Mouse (Mus musculus) liver, embryonic 14.5 days (tissue): ENCODE data around the gene Gm43638. TPM values are rescaled to one million over a fixed set of nuclear protein-coding genes. Genes with fewer than 3 reads are reported as not detected.
"Not testable (repeated sequence)": the region's sequence is repeated elsewhere in the genome, so short reads cannot be mapped to it uniquely, and the experiment has no call there.

Experiments
- ATAC-seq: fragments of 200-750 bp; cut with Nextera tagmentation; 2 replicates; pipeline ENCODE4 v1.8.0; 2017; ENCODE audit warnings: moderate number of reproducible peaks, mild to moderate bottlenecking, moderate library complexity; ENCODE audit not compliant: insufficient read depth
- DNase-seq, 3 experiments: peaks; one replicate each; pipeline ENCODE4 v3.0.0-alpha.2; 2012 to 2013; ENCODE audit warnings: low read depth in 3 of 3, low spot score in 3 of 3
- H3K27ac ChIP-seq: fragments of 300-500 bp; sonication (generic); 2 replicates; pipeline ENCODE4 v1.5.1; 2014; ENCODE audit warnings: moderate library complexity, mild to moderate bottlenecking, control low read depth, inconsistent platforms
- H3K27me3 ChIP-seq: fragments of 300-500 bp; sonication (generic); 2 replicates; pipeline ENCODE4 v1.6.1; 2014; ENCODE audit warnings: mild to moderate bottlenecking, low read length, moderate library complexity; ENCODE audit not compliant: control insufficient read depth, insufficient read depth
- H3K36me3 ChIP-seq: fragments of 300-500 bp; sonication (generic); replicated peaks from 2 replicates; pipeline ENCODE4 v1.6.1; 2014; ENCODE audit warnings: low read depth; ENCODE audit not compliant: control insufficient read depth, insufficient read depth
- H3K4me1 ChIP-seq, 2 experiments: fragments of 200-500 bp in 1 of 2; fragments of 300-500 bp in 1 of 2; sonication (generic) in 1 of 2; replicated peaks; 2 replicates each; pipeline ENCODE4 v1.6.1; 2012 to 2014; ENCODE audit warnings: antibody characterized with exemption in 1 of 2, inconsistent platforms in 1 of 2, low read length in 1 of 2; ENCODE audit not compliant: control insufficient read depth in 2 of 2, insufficient read depth in 2 of 2
- H3K4me2 ChIP-seq: fragments of 300-500 bp; sonication (generic); 2 replicates; pipeline ENCODE4 v1.6.1; 2014; ENCODE audit warnings: low read depth, mild to moderate bottlenecking, control low read depth, moderate library complexity
- H3K4me3 ChIP-seq, 2 experiments: fragments of 200-500 bp in 1 of 2; fragments of 300-500 bp in 1 of 2; sonication (generic) in 1 of 2; 2 replicates each; pipeline ENCODE4 v1.5.1; 2012 to 2014; ENCODE audit warnings: low read depth in 2 of 2, low read length in 2 of 2, mild to moderate bottlenecking in 2 of 2, control low read depth in 1 of 2, inconsistent platforms in 1 of 2, moderate library complexity in 1 of 2; ENCODE audit not compliant: insufficient read depth in 1 of 2
- H3K9ac ChIP-seq: fragments of 300-500 bp; sonication (generic); replicated peaks from 2 replicates; pipeline ENCODE4 v1.6.1; 2014; ENCODE audit warnings: mild to moderate bottlenecking, control low read depth, moderate library complexity
- H3K9me3 ChIP-seq: fragments of 300-500 bp; sonication (generic); 2 replicates; pipeline ENCODE4 v1.6.1; 2016; ENCODE audit warnings: low read length, mixed read lengths; ENCODE audit not compliant: control insufficient read depth
- CTCF ChIP-seq: IDR thresholded peaks from 2 replicates; pipeline ENCODE4 v1.5.1; 2016; ENCODE audit warnings: antibody characterized with exemption, low read depth, control low read depth
- EP300 ChIP-seq: IDR thresholded peaks from 2 replicates; pipeline ENCODE4 v1.6.1; 2016; ENCODE audit warnings: antibody characterized with exemption, low read depth
- WGBS: fragments of 180-500 bp; shearing (Covaris S2); extraction: QIAGEN DNeasy Blood & Tissue Kit; methylation state at CpG from one replicate; pipeline ENCODE4 v1.1.7; 2014; ENCODE audit not compliant: insufficient replicate concordance; 5-methylcytosine and 5-hydroxymethylcytosine counted together
- polyA plus RNA-seq, 2 experiments: library from polyadenylated mRNA; depleted of rRNA in 1 of 2; stranded (reverse) in 1 of 2; unstranded in 1 of 2; fragments of >200 nt; fragmentation: Nextera tagmentation in 1 of 2; extraction: Ambion mirVana in 1 of 2; gene quantifications; 2 replicates each; pipeline versions ENCODE4 v1.2.1 to v1.2.3; 2012 to 2014

The Gm43638 gene
- polyA plus RNA-seq, 2 experiments: not detected

GRCm38 (mm10) chr5:87457701-87458100, 28.9 kb downstream of the Gm43638 start:
- H3K27ac ChIP-seq: no peak overlapping the region
- H3K36me3 ChIP-seq: no peaks in the 10 kb centered on the region
- H3K9me3 ChIP-seq: no peaks in the 10 kb centered on the region
- no peak overlapping the region for H3K4me2 ChIP-seq
- no peaks in the 10 kb centered on the region for H3K4me1 ChIP-seq
- ATAC-seq (no peak), DNase-seq (no peak)
- no peaks in the 10 kb centered on the region for H3K27me3 ChIP-seq
- H3K9ac ChIP-seq: no peak overlapping the region
- H3K4me3 ChIP-seq: no peak overlapping the region
- no peak for TF ChIP-seq EP300
- TF ChIP-seq CTCF: no peak

DNA sequence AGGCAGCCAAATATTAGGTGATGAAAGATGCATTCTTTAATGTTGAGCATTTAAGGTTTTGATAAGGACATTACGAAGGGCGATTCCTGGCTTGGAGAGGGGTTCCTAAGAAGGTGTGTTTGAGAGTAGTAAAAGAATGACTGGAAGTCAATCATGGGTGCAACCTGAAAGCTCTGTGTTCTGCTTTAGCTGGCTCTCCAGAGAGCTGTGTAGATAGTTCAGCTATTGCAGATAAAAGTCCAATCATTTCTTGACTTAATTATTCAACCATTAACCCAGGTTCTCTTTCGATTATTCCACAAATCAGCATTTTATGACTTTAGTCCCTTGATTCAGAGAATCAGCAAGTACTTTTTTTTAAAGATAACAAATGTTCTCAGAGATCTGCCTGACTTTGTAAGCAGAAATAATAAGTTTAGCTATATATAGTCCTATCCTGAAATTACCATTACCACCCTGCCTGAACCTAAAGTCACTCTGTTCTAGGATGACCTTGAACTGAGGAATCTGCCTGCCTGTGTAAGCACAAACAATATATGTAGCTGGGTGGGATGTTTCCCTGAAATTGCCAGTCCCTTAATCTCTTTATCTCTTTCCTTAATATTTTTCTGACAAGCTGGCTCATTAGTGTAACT, 30.3 kb downstream of the Gm43638 start:
- Histone ChIP-seq H3K9me3 (no peaks in the 10 kb centered on the region), H3K27ac (no peak overlapping the region), H3K36me3 (no peaks in the 10 kb centered on the region), H3K4me1 (no peaks in the 10 kb centered on the region), H3K4me3 (no peak overlapping the region), H3K4me2 (no peak overlapping the region), H3K27me3 (no peaks in the 10 kb centered on the region), H3K9ac (no peak overlapping the region)
- DNase-seq (no peak), ATAC-seq (no peak)
- TF ChIP-seq CTCF: no peak
- no peak for TF ChIP-seq EP300
- 70% methylated on average over 3 of the region's 3 CpGs for WGBS

DNA sequence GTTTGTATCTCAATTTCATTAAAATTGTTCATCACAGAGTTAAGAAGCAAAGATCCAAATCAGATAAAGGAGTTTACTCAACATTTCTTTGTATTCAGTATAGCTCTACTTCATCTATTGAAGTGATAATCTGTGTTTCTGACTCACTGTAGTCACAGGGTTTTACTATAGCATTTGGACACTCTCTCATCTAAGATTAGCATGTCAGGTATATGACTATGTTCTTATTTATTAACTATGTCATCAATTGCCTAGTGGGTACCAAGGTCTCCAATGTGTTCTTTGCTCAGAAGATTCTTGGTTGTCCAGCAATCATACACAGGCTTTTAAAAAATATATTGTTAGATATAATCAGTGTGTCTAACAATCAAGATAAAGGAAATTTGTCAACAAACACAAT, 31.1 kb downstream of the Gm43638 start:
- TF ChIP-seq EP300: no peak
- no peak for TF ChIP-seq CTCF
- Histone ChIP-seq H3K9me3 (no peaks in the 10 kb centered on the region), H3K27me3 (no peaks in the 10 kb centered on the region), H3K9ac (no peak overlapping the region), H3K4me3 (no peak overlapping the region), H3K36me3 (no peaks in the 10 kb centered on the region), H3K27ac (no peak overlapping the region), H3K4me2 (no peak overlapping the region), H3K4me1 (no peaks in the 10 kb centered on the region)
- no peak for DNase-seq
- ATAC-seq: no peak

GRCm38 (mm10) chr5:87452514-87452913, 34.1 kb downstream of the Gm43638 start:
- H3K4me1 ChIP-seq, H3K4me2 ChIP-seq, H3K27ac ChIP-seq, H3K9ac ChIP-seq, DNase-seq, H3K4me3 ChIP-seq, H3K27me3 ChIP-seq, H3K9me3 ChIP-seq, H3K36me3 ChIP-seq, ATAC-seq: not testable (repeated sequence)
- WGBS: 72% methylated on average over 4 of the region's 5 CpGs

- Histone ChIP-seq H3K27me3 (no peaks in the 10 kb centered on the region), H3K9me3 (no peaks in the 10 kb centered on the region), H3K9ac (no peak overlapping the region), H3K4me3 (no peak overlapping the region), H3K4me2 (no peak overlapping the region), H3K4me1 (no peaks in the 10 kb centered on the region), H3K36me3 (no peaks in the 10 kb centered on the region), H3K27ac (no peak overlapping the region)
- no peak for TF ChIP-seq EP300
- peak; percentile 30; the same call in 1 of the 2 replicates for TF ChIP-seq CTCF
- ATAC-seq: no peak
- no peak for DNase-seq
- 24% methylated on average over 3 of the region's 3 CpGs for WGBS
Observed at GRCm38 (mm10) chr5:87436264-87436663, 50.3 kb downstream of the Gm43638 start.

DNA sequence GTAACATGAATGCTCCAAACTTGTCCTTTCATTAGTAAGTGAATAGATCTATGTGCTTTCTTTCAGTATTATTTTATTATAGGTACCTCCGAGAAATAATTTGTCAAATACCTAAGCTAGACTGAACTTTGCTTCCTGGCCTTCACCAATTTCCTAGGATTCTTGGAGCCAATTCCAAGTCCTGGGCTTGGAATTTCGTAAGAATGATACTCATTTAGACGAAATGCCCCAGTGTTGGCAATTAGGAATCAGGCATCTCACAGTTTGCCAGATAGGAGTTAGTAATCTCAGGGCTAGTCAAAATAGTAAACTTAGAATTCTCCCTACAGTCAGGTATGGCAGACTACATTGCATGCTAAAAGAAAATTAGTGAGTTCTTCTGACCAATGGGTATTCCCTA, 60.9 kb downstream of the Gm43638 start:
- H3K9ac ChIP-seq: no peak overlapping the region
- no peak overlapping the region for H3K4me2 ChIP-seq
- no peak for ATAC-seq
- no peaks in the 10 kb centered on the region for H3K9me3 ChIP-seq
- no peak overlapping the region for H3K27ac ChIP-seq
- no peaks in the 10 kb centered on the region for H3K4me1 ChIP-seq
- no peaks in the 10 kb centered on the region for H3K27me3 ChIP-seq
- H3K36me3 ChIP-seq: no peaks in the 10 kb centered on the region
- 42% methylated on average over 3 of the region's 3 CpGs for WGBS
- no peak overlapping the region for H3K4me3 ChIP-seq
- TF ChIP-seq EP300: no peak
- no peak for TF ChIP-seq CTCF
- no peak for DNase-seq

DNA sequence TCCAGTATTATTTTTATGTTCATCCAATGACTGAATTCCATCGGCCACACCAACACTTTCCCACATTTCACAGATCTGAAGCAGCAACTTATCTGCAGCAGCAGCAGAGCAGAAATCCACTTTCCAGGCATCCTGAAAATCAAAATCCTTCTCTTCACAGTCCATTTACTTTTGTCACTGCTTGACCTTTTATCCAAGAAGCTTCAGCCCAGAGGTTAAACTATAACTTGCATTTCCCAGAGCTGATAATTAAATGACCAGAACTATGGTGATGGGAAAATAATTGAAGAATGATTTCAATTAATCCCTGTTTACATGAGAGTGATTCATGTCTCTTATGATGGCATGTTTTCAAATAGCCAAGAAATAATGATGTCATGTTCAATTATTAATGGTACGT, 62.6 kb downstream of the Gm43638 start, which contains the start of gene Ugt2b38:
Ugt2b38 (minus strand) TSS at position 163 of the 400 bp plus-strand sequence.
- H3K4me1 ChIP-seq, DNase-seq, H3K36me3 ChIP-seq, H3K9me3 ChIP-seq, ATAC-seq, H3K4me3 ChIP-seq, H3K27me3 ChIP-seq, H3K4me2 ChIP-seq, H3K9ac ChIP-seq, H3K27ac ChIP-seq: not testable (repeated sequence)
- WGBS: 79% methylated on average over 1 of the region's 2 CpGs
